Mouse (Mus musculus) adrenal gland (tissue): ENCODE data around the gene Limk1.

Experiments
- intact Hi-C: fragments of 180-260 bp; cut with DNase I; formaldehyde crosslinking; loops from one replicate; pipeline ENCODE4 v1.15.1; 2025

Gene Limk1

GRCm38 (mm10) chr5:134638461-134639268 lies 49.7 kb downstream of the Limk1 start:
- intact Hi-C loops, result no loop called here

DNA sequence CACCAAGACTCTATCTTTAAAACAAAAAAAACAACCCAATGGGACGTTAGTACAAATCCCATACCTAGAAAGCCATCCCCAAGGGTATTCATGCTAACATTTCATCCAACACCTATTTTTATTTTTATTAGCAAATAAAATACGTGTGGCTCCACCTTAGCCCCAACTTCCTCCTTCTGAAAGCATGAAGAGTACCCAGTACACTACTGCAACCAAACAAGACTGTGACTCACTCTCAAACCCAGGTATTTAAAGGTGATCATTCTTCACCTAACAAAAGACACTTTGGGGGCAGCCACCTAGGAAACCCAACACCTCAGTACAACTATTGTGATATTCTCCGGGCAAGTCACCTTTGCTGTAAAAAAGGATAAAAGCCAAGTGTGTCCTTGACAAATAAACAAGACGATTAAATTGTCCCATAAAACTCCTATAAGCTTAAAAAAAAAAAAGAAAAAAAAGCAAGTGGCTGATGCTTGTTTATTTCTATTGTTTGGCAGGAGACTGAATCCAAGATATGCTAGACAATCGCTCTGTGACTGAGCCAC lies 50.5 kb downstream of the Limk1 start:
- intact Hi-C loops, result no loop called here

DNA sequence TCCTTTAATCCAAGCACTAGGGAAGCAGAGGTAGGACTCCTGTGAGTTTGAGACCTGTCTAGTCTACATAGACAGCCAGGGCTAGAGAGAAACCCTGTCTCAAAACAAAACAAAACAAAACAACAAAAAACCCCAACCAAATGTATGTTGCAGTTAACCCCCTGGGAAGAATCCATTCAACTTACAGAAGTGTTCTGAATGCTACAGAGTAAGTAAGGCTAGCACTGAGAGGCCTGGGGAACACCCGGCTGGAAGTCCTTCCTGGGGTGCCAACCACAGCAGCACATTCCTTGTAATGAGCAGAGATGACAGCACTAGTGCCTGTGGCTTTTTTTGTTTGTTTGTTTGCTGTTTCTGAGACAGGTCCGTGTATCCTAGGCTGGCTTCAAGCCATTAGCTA lies 55.6 kb downstream of the Limk1 start:
- intact Hi-C loops, result no loop called here

- intact Hi-C loops, result no loop called here
Measured at GRCm38 (mm10) chr5:134630835-134631234, 57.6 kb downstream of the Limk1 start.

- intact Hi-C loops, result no loop called here
Measured at GRCm38 (mm10) chr5:134629508-134629907, 58.9 kb downstream of the Limk1 start.

DNA sequence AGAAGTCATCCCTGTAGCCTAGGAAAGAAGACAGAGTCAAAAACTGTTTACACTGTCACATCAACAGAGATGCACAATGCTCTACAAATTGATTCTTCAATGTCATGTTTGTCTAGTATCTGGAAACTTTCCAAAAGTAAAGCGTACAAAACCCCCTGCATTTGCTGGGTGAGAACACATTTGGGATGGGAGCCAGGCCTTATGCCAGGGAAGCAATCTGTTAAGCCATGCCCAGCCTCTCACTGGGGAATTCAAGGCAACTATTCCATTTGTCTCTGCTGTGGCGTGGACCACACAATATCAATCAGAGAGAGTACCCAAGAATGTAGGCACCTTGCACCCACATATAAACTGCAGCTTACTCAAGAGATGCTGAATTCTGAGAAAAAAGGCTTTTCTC lies 66.3 kb downstream of the Limk1 start:
- intact Hi-C loops, result loop anchor here (5.0 kb wide), 1 partner anchor 35 kb away; no protein-coding TSS in a partner anchor

- intact Hi-C loops, result loop anchor here (5.0 kb wide), 1 partner anchor 34 kb away; no protein-coding TSS in a partner anchor
Measured at GRCm38 (mm10) chr5:134621099-134621640, 67.2 kb downstream of the Limk1 start.

- intact Hi-C loops, result loop anchor here (5.0 kb wide), 1 partner anchor 33 kb away; no protein-coding TSS in a partner anchor
Measured at GRCm38 (mm10) chr5:134620457-134620856, 67.9 kb downstream of the Limk1 start.

DNA sequence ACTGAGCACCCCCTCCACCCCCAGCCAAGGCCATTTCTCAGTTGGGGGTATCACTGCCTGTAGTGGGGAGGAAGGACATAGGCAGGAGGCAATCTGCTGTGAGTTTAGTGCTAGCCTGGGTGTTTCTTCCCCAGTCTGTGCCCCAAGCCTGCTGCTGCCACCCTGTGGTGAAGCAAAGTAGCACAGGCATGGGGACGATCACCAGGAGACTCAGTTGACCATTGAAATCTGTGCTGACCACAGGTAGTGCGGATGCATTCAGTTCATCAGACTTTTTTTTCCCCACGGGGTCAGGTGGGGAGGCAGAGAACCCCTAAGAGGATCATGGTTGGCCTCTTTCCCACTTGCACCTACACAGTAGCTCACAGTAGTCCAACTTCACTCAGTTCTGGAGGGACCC lies 71.3 kb downstream of the Limk1 start:
- intact Hi-C loops, result loop anchor here (2.0 kb wide), 1 partner anchor 110 kb away; no protein-coding TSS in a partner anchor

- intact Hi-C loops, result loop anchor here (2.0 kb wide), 1 partner anchor 109 kb away; no protein-coding TSS in a partner anchor
Measured at GRCm38 (mm10) chr5:134615780-134616179, 72.6 kb downstream of the Limk1 start.

GRCm38 (mm10) chr5:134615380-134615779 lies 73.0 kb downstream of the Limk1 start:
- intact Hi-C loops, result no loop called here

- intact Hi-C loops, result no loop called here
Measured at GRCm38 (mm10) chr5:134614802-134615201, 73.6 kb downstream of the Limk1 start, which contains the start of gene Lat2. Gene Lat2 (minus strand): TSS chr5:134615025.

- intact Hi-C loops, result no loop called here
Measured at GRCm38 (mm10) chr5:134614296-134614695, 74.1 kb downstream of the Limk1 start.

- intact Hi-C loops, result no loop called here
Measured at GRCm38 (mm10) chr5:134613727-134614126, 74.7 kb downstream of the Limk1 start.

GRCm38 (mm10) chr5:134611810-134612521 lies 76.4 kb downstream of the Limk1 start:
- intact Hi-C loops, result no loop called here

- intact Hi-C loops, result no loop called here
Measured at GRCm38 (mm10) chr5:134609916-134610643, 78.3 kb downstream of the Limk1 start.

DNA sequence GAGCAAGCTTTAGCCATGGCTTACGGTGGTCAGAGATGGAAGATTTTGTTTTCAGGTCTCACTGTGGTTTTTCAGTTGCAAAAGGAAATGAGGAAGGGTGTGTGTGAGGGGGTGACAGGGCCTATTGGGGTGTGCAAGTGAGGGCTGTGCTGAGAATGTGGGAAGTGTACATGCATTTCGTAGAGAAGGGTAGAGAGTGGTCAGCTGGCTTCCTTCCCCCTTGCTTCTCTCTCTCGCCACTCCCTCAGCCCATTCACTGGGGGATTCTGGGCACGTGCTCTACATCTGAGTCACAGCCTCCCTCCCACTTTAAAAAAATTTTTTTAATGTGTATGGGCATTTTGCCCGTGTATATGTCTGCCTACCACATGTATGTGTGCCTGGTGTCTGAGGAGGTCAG lies 81.3 kb downstream of the Limk1 start:
- intact Hi-C loops, result no loop called here

DNA sequence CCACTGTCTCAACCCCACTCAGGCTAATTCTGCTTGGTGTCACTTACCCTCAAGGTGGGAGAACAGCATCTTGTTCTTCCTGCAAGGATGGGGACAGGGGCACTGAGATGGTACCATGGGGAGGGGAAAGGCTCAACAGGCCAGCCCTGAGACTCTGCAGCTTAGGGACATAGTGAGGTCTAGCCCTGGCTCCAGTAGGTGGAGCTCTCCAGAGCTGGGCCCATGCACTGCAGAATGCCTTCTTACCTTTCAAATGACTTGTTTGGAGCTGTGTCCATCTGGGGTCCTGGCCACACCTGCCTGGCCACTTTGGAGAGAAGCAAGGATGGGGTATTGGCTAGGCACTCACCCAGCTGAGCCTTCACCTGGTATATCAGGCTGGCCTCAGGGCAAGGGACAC lies 82.1 kb downstream of the Limk1 start:
- intact Hi-C loops, result no loop called here
